Mouse (Mus musculus) E14TG2a.4 (cell line): ENCODE measurements around the gene Zfp800.

Source experiments
- H3K27me3 ChIP-seq: 2 replicates; pipeline ENCODE4 v1.6.1; 2014; ENCODE audit warnings: low read length, control low read depth; ENCODE audit not compliant: insufficient read depth
- H3K36me3 ChIP-seq: 2 replicates; pipeline ENCODE4 v1.6.1; 2014; ENCODE audit warnings: low read length, control low read depth; ENCODE audit not compliant: insufficient read depth
- H3K4me1 ChIP-seq: replicated peaks from 2 replicates; pipeline ENCODE4 v1.6.1; 2014; ENCODE audit warnings: low read depth, low read length, control low read depth
- H3K4me3 ChIP-seq: replicated peaks from 2 replicates; pipeline ENCODE4 v1.5.1; 2014; ENCODE audit warnings: mild to moderate bottlenecking, low read length
- H3K9me3 ChIP-seq: 2 replicates; pipeline ENCODE4 v1.6.1; 2014; ENCODE audit warnings: low read length, control low read depth
- CTCF ChIP-seq: conservative IDR thresholded peaks from 2 replicates; pipeline ENCODE4 v1.5.1; 2014; ENCODE audit warnings: low read length
- NANOG ChIP-seq: IDR thresholded peaks from 2 replicates; pipeline ENCODE4 v1.6.1; 2014; ENCODE audit warnings: borderline replicate concordance, low read length, mixed read lengths
- POU5F1 ChIP-seq: IDR thresholded peaks from 2 replicates; pipeline ENCODE4 v1.6.1; 2014; ENCODE audit warnings: low read length, borderline replicate concordance

The Zfp800 gene

DNA sequence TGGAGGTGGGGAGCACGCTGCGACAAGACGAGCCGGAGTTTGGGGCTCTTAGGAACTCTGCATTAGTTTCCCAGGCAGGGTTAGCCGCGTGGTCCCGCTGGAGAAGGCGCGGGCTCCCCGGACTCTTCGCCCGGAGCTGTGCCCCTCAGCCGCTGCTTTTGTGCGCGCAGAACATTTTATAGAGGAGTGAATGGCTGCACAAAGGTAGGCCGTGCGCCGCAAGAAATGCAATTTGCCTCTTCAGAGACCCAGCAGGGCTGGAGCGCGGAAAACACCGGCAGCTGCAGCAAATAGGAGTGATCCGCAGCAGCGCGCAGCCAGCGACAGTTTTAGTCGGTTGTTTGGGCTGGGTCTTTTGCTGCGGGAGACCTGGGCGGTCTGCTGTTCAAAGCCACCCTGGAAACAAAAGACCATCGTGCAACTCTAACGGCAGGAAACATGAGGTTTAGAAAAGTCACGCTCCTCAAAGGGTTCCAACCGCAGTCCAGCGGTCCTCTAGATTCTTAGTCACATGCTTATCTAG is at the start of gene Zfp800:
Gene Zfp800, minus strand, starts transcription at position 325 of the 523 bp plus-strand sequence.
- Histone ChIP-seq H3K4me3 (peak within 1 kb of the TSS; percentile 72), H3K27me3 (peaks cover 79% of the 10 kb centered on the region), H3K4me1 (peaks cover 28% of the 10 kb centered on the region), H3K9me3 (peaks cover 5% of the 10 kb centered on the region; the same call in 1 of the 2 replicates), H3K36me3 (no peaks in the 10 kb centered on the region)
- TF ChIP-seq CTCF = no peak
- TF ChIP-seq NANOG = no peak
- no peak for TF ChIP-seq POU5F1

DNA sequence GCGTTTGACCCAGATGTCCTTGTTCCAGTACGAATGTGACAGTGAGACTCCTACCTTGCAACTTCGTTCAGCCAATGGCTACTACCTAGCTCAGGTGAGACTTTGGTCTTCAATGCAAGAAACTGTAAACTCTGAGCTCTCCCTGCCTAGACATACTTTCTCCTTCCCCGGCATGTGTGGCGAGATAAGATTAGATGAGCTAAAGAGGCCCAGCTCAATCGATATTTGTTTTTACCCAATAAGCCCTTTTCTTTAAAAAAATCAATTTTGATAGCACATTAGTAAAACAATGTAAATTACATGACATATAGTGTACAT is 33.7 kb upstream of the Zfp800 start:
- Histone ChIP-seq H3K4me3 (no peak overlapping the region), H3K36me3 (peaks cover 7% of the 10 kb centered on the region), H3K4me1 (0 out of 2 replicates have a peak, but pooled peaks cover 4% of the 10 kb centered on the region), H3K9me3 (no peaks in the 10 kb centered on the region), H3K27me3 (peaks cover 10% of the 10 kb centered on the region; the same call in 1 of the 2 replicates)
- TF ChIP-seq CTCF (no peak), NANOG (no peak), POU5F1 (no peak)

GRCm38 (mm10) chr6:28430795-28431537 is 33.2 kb upstream of the Zfp800 start:
- H3K9me3 ChIP-seq = no peaks in the 10 kb centered on the region
- TF ChIP-seq NANOG = no peak
- no peak for TF ChIP-seq POU5F1
- TF ChIP-seq CTCF = no peak
- peaks cover 11% of the 10 kb centered on the region for H3K36me3 ChIP-seq
- no peak overlapping the region for H3K4me3 ChIP-seq
- H3K4me1 ChIP-seq = 0 out of 2 replicates have a peak, but pooled peaks cover 4% of the 10 kb centered on the region
- peaks cover 10% of the 10 kb centered on the region; the same call in 1 of the 2 replicates for H3K27me3 ChIP-seq

DNA sequence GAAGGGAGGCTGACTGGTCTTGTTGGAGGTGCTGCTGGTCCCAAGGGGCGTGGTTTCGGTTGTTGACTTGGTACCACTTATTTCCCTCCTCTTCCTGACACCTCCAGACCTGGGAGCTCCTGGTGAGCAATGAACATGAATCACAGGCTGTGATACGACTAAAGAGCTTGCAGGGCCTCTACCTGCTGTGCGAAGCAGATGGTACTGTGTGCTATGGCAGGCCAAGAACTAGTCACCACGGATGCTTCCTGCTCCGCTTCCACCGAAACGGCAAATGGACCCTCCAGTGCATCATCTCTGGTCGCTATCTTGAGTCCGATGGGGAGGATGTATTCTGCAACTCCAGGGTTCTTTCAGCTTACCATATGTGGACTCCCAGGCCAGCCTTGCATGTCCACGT is 32.1 kb upstream of the Zfp800 start:
- H3K9me3 ChIP-seq = no peaks in the 10 kb centered on the region
- H3K4me1 ChIP-seq = peaks cover 7% of the 10 kb centered on the region; the same call in 1 of the 2 replicates
- peaks cover 22% of the 10 kb centered on the region for H3K36me3 ChIP-seq
- H3K4me3 ChIP-seq = no peak overlapping the region
- TF ChIP-seq NANOG (no peak), CTCF (no peak), POU5F1 (no peak)
- H3K27me3 ChIP-seq = no peaks in the 10 kb centered on the region

GRCm38 (mm10) chr6:28428290-28428689 is 30.5 kb upstream of the Zfp800 start, which contains the start of gene Gcc1:
Gene Gcc1, minus strand, starts transcription at chr6:28428390.
- Histone ChIP-seq H3K4me1 (peaks cover 14% of the 10 kb centered on the region; the same call in 1 of the 2 replicates), H3K9me3 (no peaks in the 10 kb centered on the region), H3K27me3 (no peaks in the 10 kb centered on the region), H3K36me3 (peaks cover 22% of the 10 kb centered on the region), H3K4me3 (no peak within 1 kb of the TSS)
- TF ChIP-seq NANOG = no peak
- no peak for TF ChIP-seq CTCF
- TF ChIP-seq POU5F1 = no peak

GRCm38 (mm10) chr6:28427096-28427839 is 29.5 kb upstream of the Zfp800 start, which contains the start of gene Fscn3:
Gene Fscn3, plus strand, starts transcription at chr6:28427789.
- no peaks in the 10 kb centered on the region for H3K9me3 ChIP-seq
- H3K36me3 ChIP-seq = peaks cover 22% of the 10 kb centered on the region
- no peaks in the 10 kb centered on the region for H3K27me3 ChIP-seq
- TF ChIP-seq POU5F1 = no peak
- no peak for TF ChIP-seq NANOG
- no peak for TF ChIP-seq CTCF
- peaks cover 19% of the 10 kb centered on the region for H3K4me1 ChIP-seq
- no peak within 1 kb of the TSS for H3K4me3 ChIP-seq

- Histone ChIP-seq H3K4me3 (no peak overlapping the region), H3K4me1 (peaks cover 36% of the 10 kb centered on the region), H3K36me3 (peaks cover 28% of the 10 kb centered on the region), H3K27me3 (no peaks in the 10 kb centered on the region), H3K9me3 (no peaks in the 10 kb centered on the region)
- TF ChIP-seq POU5F1 (no peak), NANOG (no peak), CTCF (no peak)
These were observed 27.2 kb upstream of the Zfp800 start for GRCm38 (mm10) chr6:28425019-28425418.

DNA sequence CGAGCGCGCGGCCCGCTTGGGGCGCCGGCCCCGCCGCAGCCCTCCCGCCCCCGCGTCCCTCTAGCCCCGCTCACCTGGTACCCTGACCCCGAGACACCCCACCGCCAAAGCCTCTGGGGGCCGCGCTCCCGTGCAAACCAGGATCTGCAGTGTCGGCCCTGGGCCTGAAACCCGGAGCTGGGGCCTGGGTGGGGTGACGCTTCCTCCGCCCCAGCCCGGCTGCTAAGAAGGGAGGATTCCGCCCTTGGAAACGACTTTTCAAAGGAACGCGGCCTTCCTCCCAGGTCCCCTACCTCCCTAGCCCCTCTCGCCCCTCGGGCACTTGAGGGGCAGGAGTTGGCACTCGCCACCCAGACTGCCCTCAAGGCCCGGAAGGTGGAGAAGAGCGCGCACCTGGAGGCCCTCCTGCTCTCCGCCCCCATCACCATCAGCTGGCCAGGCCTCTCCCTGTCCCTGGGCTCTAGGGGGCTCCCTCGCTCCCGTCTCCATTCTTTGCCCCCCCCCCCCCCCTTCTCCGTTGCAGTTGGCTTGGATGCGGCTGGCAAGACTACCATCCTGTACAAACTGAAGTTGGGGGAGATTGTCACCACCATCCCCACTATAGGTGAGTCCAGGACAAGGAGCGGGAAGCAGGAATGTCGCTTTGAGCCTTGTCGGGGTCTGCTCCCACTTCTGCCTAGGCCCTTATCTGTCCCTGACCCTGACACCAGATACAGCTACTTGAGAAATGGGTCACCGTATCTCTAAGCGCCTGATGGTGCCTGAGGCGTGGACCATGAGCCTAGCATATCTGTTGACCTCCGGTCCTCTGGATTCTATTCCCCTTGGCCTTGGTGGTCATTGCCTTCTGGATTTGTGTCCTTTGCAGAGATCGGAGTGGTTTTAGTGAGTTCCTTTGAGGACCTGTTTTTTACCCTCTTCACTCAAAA is 26.2 kb upstream of the Zfp800 start:
- Histone ChIP-seq H3K36me3 (peaks cover 38% of the 10 kb centered on the region), H3K9me3 (no peaks in the 10 kb centered on the region), H3K4me1 (peaks cover 43% of the 10 kb centered on the region), H3K27me3 (no peaks in the 10 kb centered on the region), H3K4me3 (peak overlapping the region; percentile 94)
- TF ChIP-seq CTCF (no peak), NANOG (no peak), POU5F1 (no peak)
